Mouse (Mus musculus): Measurements from ENCODE around the gene Fyb.

GRCm38 (mm10) chr15:6539639-6540338 lies 17.1 kb downstream of the Fyb start:
- TF ChIP-seq CTCF (conservative IDR thresholded peaks at IDR 0.05; ENCODE audit: low read length) (no peak), POU5F1 (IDR thresholded peaks at IDR 0.05; ENCODE audit: borderline replicate concordance, low read length) (no peak), NANOG (IDR thresholded peaks at IDR 0.05; ENCODE audit: borderline replicate concordance, low read length) (no peak)
